Mouse (Mus musculus): ENCODE data around the gene Gm34302. TPM values are rescaled to one million over a fixed set of nuclear protein-coding genes. Genes with fewer than 3 reads are reported as not detected.

Gm34302 gene
- total RNA-seq (2017): not detected in 3 replicates

DNA sequence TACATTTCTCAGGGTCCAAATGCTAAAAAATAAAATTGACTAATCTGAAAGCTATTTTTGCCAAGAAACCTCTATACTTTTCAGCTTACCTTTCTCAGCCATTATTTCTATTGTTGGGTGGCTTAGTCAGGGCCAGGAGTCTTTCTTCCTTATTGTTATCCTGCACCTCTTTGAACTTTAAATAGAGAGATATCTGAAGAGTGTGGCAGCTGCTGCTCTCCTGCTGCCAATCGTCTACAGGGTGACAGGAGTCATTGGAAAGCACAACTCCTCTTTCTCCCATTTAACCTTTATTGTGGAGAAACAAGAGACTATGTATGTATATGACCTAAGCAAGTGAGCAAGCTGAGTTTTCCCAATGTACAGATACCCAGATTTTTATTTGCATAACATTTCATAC lies at the start of gene Gm34302:
Gene Gm34302, minus strand, starts transcription at position 154 of the 400 bp plus-strand sequence.
- no peak for ATAC-seq (replicated peaks; ENCODE audit: insufficient number of reproducible peaks, low FRiP score, low TSS enrichment, poor library complexity, severe bottlenecking)

GRCm38 (mm10) chr3:63531847-63532246 lies 48.2 kb upstream of the Gm34302 start:
- ATAC-seq (replicated peaks; ENCODE audit: insufficient number of reproducible peaks, low FRiP score, low TSS enrichment, poor library complexity, severe bottlenecking): no peak

DNA sequence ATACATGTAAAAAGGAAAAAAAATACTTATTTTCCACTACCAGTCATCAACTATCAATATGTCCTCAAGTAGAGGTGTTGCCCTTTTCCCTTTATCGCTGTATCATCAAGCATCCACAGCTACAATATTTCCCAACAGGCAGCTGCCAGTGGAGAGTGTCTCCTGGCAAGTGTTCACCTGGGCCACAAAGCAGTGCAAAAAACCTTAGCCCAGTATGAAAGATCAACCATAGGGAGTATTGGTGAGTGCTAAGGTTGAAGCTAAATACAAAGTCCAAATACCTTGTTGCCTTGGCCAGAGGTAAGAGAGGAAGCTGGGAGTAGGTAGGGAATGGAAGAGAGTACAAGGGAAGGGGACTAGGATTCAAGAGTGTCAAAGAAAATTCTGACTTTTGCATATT lies 34.0 kb upstream of the Gm34302 start:
- no peak for ATAC-seq (replicated peaks; ENCODE audit: insufficient number of reproducible peaks, low FRiP score, low TSS enrichment, poor library complexity, severe bottlenecking)

DNA sequence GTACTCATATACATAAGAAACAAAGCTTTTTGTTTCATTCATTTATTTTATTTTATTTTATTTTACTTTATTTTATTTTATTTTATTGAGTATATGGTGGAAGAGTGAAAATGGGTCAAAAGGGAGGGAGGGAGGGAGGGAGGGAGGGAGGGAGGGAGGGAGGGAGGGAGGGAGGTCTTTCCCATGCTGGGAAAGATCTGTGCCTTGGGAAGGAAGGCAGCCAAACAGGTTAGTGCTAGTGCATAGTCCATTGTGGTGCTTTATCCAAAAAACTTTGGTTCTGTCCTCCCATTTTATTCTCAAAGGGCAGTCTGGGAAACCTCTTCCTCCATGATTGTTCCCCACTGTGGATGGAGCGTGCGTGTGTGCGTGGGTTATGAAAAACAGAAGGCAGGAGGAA lies 32.6 kb upstream of the Gm34302 start:
- ATAC-seq (replicated peaks; ENCODE audit: insufficient number of reproducible peaks, low FRiP score, low TSS enrichment, poor library complexity, severe bottlenecking): 0 out of 2 replicates have a peak, but pooled peaks have one; percentile 43

GRCm38 (mm10) chr3:63511316-63511715 lies 27.6 kb upstream of the Gm34302 start:
- no peak for ATAC-seq (replicated peaks; ENCODE audit: insufficient number of reproducible peaks, low FRiP score, low TSS enrichment, poor library complexity, severe bottlenecking)

GRCm38 (mm10) chr3:63509484-63509883 lies 25.8 kb upstream of the Gm34302 start:
- no peak for ATAC-seq (replicated peaks; ENCODE audit: insufficient number of reproducible peaks, low FRiP score, low TSS enrichment, poor library complexity, severe bottlenecking)

- no peak for ATAC-seq (replicated peaks; ENCODE audit: insufficient number of reproducible peaks, low FRiP score, low TSS enrichment, poor library complexity, severe bottlenecking)
Observed at GRCm38 (mm10) chr3:63508924-63509323, 25.2 kb upstream of the Gm34302 start.

DNA sequence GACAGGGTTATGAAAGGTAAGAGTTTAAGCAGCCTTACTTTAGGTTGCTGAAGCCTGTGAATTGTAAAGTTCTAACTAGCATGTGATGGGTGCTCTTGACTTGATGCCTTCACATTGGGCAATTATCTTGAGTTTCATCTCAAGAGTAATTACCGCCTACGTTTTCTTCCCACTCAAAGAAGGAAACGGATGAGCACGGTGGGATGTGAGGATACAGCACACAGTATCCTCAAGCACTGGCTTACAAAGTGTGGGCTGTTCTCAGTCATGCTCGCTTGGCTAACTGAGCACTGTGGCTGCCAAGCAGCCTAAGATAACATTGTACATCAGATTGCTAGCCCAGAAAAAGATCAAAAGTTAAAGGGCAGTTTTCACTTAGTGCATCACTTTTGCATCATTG lies 20.8 kb upstream of the Gm34302 start:
- no peak for ATAC-seq (replicated peaks; ENCODE audit: insufficient number of reproducible peaks, low FRiP score, low TSS enrichment, poor library complexity, severe bottlenecking)

- no peak for ATAC-seq (replicated peaks; ENCODE audit: insufficient number of reproducible peaks, low FRiP score, low TSS enrichment, poor library complexity, severe bottlenecking)
Observed at GRCm38 (mm10) chr3:63494625-63495382, 11.1 kb upstream of the Gm34302 start.

GRCm38 (mm10) chr3:63493563-63493962 lies 9.9 kb upstream of the Gm34302 start:
- no peak for ATAC-seq (replicated peaks; ENCODE audit: insufficient number of reproducible peaks, low FRiP score, low TSS enrichment, poor library complexity, severe bottlenecking)

DNA sequence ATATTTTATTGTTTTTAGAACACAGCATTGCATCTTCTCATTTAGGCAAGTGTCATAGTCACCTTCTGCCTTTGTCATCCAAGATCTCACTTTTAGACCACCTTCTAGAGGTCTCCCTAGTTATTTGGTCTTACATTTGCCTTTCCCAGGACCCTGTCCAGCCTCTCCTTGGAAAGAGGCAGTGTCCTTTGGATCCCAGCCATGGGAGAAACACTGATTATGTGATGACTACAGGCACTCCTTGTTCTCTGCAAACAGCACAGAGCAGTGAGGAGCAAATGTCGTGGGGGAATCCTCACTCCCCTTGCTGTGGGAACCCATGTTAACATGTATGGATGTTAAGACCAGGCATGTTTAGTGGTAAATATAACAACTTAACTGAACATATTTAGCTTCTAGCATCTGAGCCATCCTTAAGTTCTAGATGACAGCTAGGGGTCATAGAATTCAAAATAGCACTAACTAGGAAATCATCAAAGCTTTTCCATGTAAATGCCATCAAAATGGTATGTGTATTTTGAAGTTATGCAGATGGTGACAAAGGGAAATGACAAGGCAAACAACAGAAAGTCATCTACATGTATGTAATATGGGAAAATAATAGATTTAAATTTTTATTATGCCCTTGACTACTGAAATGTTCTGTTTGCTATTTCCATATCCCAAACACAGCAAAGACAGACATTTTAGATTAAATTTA lies 43.1 kb downstream of the Gm34302 start:
- ATAC-seq (replicated peaks; ENCODE audit: insufficient number of reproducible peaks, low FRiP score, low TSS enrichment, poor library complexity, severe bottlenecking): no peak

DNA sequence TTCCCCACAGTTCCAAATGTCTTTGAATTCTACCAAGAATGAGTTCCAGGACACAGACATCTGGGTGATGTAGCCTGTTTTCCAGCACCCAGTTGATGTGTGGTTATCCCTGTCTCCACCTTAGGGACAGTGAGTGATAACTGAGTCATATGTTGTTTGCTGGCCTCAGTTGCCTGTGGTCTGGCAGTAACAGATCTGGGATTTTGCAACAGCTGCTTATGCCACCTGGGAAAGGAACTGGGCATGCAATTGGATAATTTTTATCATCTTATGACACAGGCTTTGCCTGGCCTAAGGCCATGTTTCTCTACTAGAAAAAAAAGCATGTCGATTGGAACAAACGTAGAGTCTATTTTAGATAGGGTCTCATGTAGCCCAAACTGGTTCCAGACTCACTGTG lies 43.9 kb downstream of the Gm34302 start:
- no peak for ATAC-seq (replicated peaks; ENCODE audit: insufficient number of reproducible peaks, low FRiP score, low TSS enrichment, poor library complexity, severe bottlenecking)

DNA sequence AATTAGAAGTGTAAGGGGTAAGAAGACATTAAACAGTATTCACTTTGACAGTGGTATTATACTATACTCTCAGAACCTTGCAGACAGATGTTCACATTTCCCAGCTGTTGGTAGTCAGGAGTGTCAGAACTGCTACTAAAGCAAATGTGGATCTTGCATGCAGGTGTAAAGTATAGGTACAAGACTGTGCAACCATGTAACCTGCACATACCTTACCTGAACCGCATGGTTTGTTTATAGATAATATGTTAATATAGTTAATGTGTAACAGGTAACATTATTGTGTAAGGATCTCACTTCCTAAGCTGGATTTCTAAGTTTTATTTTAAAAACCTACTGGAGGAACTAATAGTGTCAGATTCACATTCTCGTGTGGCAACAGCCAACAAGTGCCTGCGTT lies 44.8 kb downstream of the Gm34302 start:
- ATAC-seq (replicated peaks; ENCODE audit: insufficient number of reproducible peaks, low FRiP score, low TSS enrichment, poor library complexity, severe bottlenecking): no peak

Other genes starting within 250 kb of the Gm34302 start
- gene Mme, start 242.3 kb downstream of the Gm34302 start, total RNA-seq (2017): not detected in 3 replicates